Mouse (Mus musculus) brown adipose tissue, adult 24 weeks (tissue): ENCODE measurements at regions not wholly inside any gene's neighbourhood (a gene's known extent, or its start where the extent isn't known, plus 50 kb on each side); places are given as distances from the start of the nearest gene placed in this dataset.

ENCODE experiments used
- H3K27ac ChIP-seq: fragments of 200-500 bp; replicated peaks from 2 replicates; pipeline ENCODE4 v1.5.1; 2012; ENCODE audit warnings: low read depth, mild to moderate bottlenecking, low read length
- H3K4me1 ChIP-seq: fragments of 200-500 bp; 2 replicates; pipeline ENCODE4 v1.6.1; 2012; ENCODE audit warnings: low read length, mixed read lengths; ENCODE audit not compliant: control insufficient read depth, insufficient read depth, insufficient read length
- H3K4me3 ChIP-seq: fragments of 200-500 bp; 2 replicates; pipeline ENCODE4 v1.5.1; 2012; ENCODE audit warnings: low read depth, mild to moderate bottlenecking, low read length, moderate library complexity; ENCODE audit not compliant: insufficient read depth

GRCm38 (mm10) chr1:186189390-186189789, 72.3 kb upstream of the Lyplal1 start:
- Histone ChIP-seq H3K4me1 (no peaks in the 10 kb centered on the region), H3K27ac (no peak overlapping the region), H3K4me3 (no peak overlapping the region)

- Histone ChIP-seq H3K4me3 (no peak overlapping the region), H3K4me1 (no peaks in the 10 kb centered on the region), H3K27ac (no peak overlapping the region)
These were observed 70.3 kb upstream of the Lyplal1 start for GRCm38 (mm10) chr1:186187372-186187771.

GRCm38 (mm10) chr1:186183204-186183651, 66.1 kb upstream of the Lyplal1 start:
- no peak overlapping the region for H3K27ac ChIP-seq
- H3K4me3 ChIP-seq = no peak overlapping the region

GRCm38 (mm10) chr1:186182498-186183203, 65.5 kb upstream of the Lyplal1 start:
- Histone ChIP-seq H3K4me1 (no peaks in the 10 kb centered on the region), H3K4me3 (no peak overlapping the region), H3K27ac (no peak overlapping the region)

More at GRCm38 (mm10) chr1:186183204-186183651, 66.1 kb upstream of the Lyplal1 start:
- no peaks in the 10 kb centered on the region for H3K4me1 ChIP-seq

GRCm38 (mm10) chr1:186177019-186177418, 59.9 kb upstream of the Lyplal1 start:
- Histone ChIP-seq H3K4me1 (no peaks in the 10 kb centered on the region), H3K4me3 (no peak overlapping the region), H3K27ac (no peak overlapping the region)

GRCm38 (mm10) chr1:186173472-186174014, 56.4 kb upstream of the Lyplal1 start:
- Histone ChIP-seq H3K4me1 (no peaks in the 10 kb centered on the region), H3K27ac (no peak overlapping the region), H3K4me3 (no peak overlapping the region)

- no peak overlapping the region for H3K27ac ChIP-seq
- no peaks in the 10 kb centered on the region for H3K4me1 ChIP-seq
- H3K4me3 ChIP-seq = no peak overlapping the region
These were observed 54.6 kb upstream of the Lyplal1 start for GRCm38 (mm10) chr1:186171691-186172090.
